Mouse (Mus musculus) CD4-positive helper T cell, adult 2 months (primary cell): Measurements from ENCODE around the gene Prkca.

ENCODE experiments used
- DNase-seq: peaks from one replicate; pipeline ENCODE4 v3.0.0-alpha.2; 2012; ENCODE audit warnings: low read depth, missing footprints, low spot score

The Prkca gene

DNA sequence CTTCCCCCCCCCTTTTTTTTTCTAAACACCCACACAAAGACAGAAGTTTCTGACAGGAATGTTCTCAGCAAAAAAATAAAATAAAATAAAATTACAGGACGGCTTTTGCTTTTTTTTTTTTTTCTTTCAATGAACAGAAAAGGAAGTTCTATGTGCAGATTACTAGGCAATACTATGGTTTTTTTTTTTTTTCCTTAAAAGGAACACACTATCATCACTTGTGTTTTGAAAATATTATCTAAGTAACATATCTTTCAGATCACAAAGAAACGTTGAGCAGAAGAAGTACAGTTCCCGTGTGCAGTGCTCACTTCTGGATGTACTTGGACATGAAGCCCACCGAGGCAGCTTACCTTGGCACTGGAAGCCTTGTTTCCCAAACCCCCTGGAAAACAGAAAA is 3.4 kb downstream of the Prkca start:
- DNase-seq = no peak

DNA sequence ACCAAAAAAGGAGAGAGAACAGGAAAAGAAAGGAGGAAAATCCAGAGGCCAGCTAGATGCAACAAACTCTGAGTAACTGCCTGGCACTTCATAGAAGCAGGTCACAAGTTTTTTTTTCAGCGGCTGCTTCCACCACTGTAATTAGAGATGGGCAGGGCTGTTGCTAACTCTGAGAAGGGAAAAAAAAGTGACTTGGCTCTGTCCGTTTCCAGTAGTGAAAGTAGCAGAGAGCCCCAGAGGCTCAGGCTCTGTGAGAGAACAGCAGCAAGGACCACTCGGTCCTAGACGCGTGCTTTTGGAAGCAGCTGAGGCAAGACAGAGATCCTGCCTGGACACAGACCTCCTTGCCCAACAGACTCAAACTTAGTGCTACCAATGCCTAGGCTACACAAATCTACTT is 7.3 kb downstream of the Prkca start:
- DNase-seq = no peak

DNA sequence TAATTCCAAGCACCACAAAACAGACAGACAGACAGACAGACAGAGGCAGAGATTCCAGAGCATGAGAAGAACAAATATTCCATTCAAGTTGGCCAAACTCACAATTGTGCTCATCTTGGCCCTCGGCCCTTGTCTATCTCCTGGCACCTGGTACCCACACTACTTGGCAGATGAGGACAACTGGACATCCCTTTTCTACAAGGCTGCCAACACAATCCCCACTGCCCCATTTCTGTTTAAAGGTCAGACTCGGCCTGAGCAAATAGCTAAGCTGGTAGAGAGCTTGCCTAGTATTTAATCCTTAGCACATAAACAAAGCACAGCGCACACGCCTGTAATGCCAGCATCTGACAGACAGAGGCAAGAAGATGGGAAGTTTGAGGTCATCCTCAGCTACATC is 8.2 kb downstream of the Prkca start:
- DNase-seq = no peak

DNA sequence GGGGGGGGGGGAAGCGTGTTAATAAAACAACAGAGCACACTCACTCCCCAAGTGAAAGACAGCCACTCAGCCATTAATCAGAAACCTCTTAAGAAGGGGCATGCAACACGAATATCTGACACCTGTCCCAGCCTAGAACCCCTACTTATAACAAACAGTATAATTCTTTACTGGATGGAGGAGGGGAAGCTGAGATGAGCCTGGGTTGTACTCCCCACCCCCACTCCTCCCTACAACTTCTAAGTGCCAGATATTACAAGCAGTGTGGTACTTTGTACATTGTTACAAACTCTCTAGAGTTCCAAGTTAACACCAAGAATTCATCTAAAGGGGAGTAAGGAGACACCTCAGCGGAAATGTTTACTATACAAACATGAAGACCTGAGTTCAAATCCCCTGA is 9.1 kb downstream of the Prkca start:
- no peak for DNase-seq

DNA sequence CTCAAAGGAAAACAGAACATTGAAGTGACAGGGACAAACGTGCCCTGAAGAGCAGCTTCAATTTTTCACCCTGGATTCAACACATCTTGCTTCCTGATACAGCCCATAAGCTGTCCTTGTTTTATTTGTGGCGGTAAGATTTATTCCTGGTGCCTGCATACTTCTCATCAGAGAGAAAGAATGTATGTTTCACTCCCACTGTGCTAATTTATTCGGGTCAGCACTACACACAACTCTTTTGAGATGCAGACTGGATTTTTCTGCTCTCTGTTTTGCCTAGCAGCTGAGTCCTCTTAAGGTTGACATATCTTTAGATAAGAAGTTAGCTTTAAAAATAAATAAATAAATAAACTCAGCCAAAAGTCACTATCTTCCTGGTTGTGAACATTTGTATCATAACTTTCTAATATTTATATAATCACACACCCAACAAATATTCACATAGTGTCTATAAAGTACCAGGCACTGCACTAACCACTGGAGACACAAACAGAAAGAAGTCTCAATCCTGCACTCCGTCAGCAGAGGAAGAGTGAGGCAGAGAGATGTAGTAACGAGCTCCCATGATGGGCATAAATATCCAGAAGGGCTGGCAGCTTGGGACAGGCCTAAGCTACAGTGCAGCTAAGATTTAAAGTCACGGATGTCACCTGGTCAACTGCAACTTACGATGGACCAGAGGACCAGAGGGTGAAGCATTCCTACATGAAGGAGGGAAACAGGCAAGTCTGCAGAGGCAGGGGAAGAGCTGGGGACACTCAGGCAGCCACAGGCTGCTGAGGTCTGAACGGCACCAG is 9.9 kb downstream of the Prkca start:
- DNase-seq = no peak

DNA sequence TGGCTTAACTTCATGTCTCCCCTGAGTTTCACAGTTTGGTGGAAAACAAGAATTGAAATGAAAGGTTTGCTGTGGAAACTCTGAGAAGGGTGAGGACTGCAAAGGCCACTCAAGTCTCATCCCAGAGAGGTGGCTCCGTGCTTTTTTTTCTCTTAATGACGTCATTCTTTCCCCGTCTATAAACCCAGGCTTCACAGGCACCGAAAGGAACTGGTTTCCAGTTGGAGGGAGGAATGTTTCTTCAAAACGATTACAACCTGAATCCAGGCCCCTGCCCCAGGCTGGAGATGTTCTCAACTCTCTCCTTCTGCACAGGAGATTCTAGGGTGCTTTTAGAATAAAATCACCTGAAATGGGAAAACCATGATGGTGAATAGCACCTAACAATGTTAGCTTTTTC is 10.7 kb downstream of the Prkca start:
- no peak for DNase-seq

DNA sequence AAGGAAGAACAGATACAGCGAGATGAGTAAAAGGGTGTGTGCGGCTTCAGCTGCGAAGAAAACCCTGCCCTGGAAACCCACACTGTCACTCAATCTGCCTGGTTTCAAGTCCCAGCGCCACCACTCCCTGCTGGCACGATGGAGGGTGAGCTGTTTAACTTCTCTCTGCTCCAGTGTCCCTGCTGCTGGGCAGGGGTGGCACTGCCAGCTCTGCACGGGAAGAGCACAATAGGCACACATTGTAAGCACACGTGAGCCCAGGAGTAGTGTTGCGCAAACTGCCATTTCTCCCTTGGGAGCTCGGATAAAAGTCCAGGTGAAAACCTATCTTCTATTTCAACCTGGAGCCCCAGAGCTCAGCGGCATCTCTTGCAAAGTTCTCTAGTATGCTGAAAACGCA is 12.9 kb downstream of the Prkca start:
- no peak for DNase-seq

DNA sequence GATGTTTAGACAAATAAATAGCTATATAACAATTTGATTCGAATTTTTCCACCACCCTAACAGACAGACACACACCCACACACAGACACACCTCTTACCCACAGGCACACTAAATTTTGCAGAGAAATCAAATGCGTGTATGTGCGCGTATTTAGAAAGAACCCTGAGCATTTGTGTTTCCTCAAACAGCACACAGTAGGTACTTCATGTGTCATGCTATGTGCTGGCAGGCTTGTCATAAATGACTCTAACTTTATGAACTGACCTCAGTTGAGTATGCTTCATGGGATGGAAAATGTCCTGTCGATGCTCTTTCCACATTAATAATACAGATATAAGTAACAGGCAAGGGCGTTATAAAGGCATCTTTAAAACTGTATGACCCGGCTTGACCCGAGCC is 17.8 kb downstream of the Prkca start:
- DNase-seq = no peak

DNA sequence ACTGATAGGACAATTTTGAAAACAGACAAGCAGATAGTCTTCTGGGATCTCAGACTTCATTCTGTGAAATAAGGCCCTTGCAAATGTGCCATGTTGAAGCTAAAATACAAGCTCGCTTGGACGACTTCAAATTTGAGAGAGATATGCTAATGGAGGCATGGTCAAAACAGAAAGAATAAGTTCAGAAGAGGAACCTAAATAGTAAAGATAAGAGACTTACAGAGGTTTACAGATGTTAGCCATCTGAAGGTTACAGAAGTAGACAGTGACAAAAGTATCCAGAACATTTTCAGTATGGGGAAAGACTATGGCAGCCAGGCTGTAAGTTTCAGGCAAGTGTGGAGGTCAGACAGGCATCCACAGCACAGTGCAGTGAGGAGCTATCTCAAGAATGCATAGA is 21.6 kb downstream of the Prkca start:
- no peak for DNase-seq

DNA sequence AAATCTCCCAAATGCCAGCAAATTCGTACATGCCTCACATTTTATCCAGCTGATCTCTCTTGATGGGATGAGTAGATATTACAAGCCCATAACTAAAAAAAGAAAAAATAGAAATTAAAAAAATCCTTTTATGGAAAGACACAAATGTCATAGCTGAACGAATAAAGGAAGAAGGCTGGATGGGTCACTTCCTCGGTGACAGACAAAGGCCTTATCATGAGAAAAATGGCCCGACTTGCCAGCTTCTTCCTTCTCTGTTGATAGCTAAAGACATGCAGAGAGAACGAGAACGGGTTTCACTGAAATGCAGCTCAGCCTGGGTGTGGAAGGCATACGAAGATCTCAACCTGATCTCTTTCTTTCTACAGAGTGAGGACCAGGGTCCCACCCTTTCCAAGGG is 23.2 kb downstream of the Prkca start:
- no peak for DNase-seq

DNA sequence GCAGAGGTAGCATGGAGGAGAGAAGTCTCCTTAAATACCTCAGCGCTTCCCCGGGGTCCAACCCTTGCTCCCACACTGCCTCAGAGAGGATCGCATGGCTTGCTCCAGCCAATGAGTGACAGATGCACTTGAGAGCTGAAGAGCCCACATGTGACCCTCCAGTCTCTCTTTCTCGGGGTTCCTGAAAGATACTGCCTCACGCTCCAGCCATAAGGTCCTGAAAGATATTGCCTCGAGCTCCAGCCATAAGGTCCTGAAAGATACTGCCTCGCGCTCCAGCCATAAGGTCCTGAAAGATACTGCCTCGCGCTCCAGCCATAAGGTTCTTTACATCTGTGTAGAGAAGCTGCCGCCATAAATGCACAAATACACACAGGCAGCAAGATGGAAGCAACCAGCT is 24.6 kb downstream of the Prkca start:
- no peak for DNase-seq

DNA sequence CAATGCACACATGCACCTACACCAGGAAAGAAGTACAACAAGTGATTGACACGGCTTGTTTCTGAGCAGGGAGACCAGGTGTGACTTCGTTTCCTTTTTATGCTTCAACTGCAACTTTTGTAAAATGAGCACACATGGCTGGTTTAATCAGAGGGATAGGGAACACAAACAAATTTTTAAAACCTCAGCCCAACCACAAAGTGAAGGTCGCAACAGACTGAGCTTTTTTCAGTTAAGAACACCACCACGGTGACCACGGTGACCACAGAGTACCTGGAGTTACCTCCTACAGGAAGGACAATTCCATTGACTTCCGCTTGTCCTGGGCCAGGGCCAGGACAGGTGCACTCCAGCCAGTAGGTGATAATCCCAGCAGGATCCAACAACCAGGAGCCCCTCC is 25.9 kb downstream of the Prkca start:
- no peak for DNase-seq

DNA sequence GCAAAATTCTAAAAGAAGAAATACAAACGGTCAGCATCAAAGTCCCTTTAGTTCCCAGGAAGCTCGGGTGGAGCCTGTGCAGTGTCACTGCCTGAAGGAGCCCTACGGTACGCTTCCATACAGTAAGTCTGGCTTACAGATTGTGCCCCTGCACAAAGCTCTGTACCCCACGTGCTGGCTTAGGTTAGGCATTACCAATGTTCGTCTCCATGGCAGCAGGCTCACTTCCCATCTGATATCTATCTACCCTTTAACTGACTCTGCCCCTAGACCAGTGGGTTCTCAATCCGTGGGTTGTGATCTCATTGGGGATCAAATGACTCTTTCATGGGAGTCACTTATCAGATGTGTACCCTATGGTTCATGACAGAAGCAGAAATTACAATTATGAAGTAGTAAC is 28.0 kb downstream of the Prkca start:
- DNase-seq = no peak

DNA sequence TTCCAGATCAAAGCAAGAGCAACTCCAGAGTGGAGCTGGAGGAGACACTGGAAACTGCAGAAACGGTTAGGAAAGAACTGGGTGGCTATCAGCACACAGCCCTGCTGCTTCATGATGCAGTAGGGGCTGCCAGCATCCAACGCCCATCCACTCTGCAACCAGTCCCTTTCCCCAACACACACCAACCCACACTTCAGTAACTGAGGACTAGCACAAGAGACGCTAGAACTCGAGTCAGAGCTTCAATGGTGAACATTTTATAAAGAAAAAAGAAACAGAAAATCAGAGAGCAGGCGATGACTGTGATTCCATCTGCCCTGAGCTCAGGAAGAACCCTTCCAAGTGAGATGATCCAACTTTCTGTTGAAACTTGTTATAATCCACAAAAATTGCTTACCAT is 31.2 kb downstream of the Prkca start:
- DNase-seq = no peak

DNA sequence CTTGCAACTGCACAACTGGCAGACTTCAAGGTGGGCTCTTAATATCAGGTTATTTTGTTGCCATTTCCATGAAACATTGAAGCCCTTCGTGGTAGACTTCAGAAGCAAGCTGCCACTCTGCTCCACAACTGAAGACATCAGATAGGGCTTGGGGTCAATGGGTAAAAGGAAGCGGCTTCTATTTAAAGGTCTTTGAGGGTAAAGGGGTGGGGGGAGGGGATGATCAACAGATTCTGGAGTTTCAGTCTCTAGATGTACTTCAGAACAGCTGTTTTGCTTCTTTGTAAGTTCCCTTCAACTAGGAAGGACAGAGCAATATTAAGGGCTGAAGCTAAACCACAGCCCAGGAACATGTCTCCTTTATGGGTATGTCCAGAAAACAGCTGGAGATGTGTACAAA is 31.8 kb downstream of the Prkca start:
- no peak for DNase-seq

DNA sequence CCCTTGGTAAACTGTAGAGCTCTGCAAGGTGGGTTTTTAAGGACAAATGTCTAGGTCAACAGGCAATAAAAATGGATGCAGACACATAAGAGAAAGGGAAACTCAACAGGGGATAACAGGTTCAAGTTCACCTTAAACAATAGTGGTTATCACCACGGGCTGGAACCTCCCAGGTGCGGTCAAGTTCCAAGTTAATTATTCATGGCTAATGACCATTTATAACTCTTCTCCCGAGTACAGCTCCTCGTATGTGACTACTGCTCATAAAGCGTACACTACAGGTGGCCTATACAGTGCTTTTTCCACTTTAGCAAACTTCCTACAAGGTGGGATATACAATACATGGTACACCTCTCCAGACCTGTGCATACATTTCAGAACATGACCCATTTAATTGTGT is 33.9 kb downstream of the Prkca start:
- DNase-seq = no peak

DNA sequence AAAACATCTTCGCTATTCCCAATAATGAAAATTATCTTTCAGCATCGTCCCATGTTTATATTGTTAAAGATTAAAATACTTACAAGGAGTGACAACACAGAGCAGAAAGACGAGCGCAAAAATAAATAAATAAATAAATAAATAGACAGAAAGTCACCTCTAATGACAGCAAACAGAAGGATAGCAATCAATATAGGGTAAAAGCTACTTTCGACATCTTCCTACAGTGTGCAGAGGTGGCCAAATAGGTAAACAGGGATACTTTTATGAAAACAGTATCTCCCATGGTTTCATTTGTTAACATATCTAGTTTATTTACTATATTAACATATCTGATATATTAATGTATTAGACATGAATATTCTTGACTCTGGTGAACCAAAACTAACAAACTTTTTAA is 35.5 kb downstream of the Prkca start:
- DNase-seq = no peak

DNA sequence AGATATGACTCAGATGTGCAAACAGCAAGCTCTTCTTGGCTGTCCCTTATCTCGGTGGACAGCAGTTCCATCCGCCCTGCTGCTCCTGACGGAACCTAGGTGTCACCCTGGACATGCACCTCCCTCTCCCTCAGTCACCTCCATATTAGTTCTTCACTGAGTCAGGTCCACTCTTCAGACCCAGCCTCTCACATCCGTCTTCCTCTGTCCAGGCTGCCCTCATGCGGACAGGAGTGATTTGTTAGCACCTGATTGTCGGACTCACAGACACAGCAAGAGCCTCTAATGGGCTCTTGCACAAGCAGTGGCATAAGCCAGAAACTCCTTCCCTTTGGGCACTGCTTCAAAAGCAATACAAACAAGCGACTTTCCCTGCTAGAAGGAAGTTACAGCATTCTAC is 36.5 kb downstream of the Prkca start:
- no peak for DNase-seq

DNA sequence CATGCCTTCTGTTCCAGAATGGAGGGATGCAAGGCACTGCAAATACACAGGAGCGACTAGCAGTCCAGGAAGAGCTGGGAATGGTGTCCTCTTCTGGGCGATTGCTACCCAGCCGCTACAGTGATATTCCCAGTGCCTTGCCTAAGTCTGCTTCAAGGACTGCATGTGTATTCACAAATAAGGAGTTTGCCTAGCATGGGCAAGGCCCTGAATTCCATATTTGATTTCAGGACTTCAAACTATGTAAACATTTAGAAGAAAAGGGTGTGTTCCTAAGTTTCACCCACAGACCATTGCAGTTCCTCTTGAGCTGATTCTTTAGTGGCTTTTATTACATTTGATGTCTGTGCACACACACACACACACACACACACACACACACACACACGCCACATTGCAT is 39.9 kb downstream of the Prkca start:
- no peak for DNase-seq

DNA sequence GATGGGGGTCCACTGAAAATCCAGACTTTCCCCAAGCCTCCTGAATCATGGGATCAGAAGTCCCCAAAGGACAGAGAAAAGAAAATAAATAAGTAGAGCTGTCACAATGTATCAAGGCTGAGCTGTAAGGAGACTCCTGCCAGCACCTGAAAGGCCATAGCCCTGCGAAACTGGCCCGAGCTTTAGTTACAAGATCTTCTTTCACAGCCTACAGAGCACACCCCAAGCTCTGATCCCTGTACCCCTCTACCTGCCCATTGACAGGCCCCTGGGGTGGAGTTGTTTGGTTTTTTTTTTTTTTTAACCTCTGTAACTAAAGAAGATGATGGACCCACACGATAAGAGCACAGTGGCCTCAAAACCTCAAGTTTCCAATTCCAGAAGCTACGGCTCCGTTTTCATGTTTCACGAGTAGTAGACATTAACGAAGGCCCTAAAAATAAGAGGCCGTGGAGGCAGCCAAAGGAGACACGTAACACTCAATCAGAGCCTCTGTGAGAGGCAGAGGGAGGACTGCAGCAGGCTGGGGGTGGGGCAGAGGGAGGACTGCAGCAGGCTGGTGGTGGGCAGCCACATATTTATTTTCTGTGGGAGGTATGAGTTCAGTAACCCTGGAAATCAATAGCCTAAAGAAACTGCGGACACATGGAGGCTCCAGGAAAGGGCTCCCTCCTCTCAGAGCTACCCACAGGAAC is 41.8 kb downstream of the Prkca start:
- no peak for DNase-seq

DNA sequence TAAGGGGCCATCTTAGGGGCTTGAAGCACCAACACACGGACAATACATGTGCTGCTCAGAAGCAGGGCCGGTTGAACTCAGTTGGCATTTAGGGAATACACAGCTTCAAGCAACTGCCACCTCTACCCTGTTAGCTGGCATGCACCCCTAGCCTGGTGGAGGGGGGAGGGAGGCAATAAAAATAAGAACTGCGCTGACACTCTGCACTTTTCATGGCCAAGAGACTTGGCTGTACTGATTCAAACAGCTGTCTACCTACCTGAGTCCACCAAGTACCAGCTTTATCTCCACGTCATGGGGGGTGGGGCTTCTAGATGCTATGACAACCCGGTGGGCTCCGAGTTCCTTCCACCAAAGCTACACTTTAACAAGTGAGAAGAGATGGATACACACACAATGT is 42.7 kb downstream of the Prkca start:
- DNase-seq = no peak

DNA sequence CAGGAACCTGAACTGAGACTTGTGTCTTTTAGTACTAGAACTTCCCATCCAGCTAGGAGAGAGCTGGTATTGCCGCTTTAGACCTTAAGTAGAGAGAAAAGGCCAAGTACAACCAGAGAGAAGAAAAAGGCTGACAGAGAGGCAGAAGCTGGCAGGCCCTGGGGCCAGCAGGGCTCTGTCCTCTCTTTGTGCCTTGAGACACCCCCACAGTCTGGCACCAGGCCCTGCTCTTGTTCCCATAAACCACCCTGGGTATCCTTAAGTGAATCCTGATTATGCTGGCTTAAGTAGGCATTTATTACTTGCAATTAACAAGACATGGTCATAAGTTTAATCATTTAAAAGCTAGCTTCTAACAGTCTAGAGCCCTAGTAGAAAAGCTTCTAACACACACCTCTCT is 43.3 kb downstream of the Prkca start:
- no peak for DNase-seq

DNA sequence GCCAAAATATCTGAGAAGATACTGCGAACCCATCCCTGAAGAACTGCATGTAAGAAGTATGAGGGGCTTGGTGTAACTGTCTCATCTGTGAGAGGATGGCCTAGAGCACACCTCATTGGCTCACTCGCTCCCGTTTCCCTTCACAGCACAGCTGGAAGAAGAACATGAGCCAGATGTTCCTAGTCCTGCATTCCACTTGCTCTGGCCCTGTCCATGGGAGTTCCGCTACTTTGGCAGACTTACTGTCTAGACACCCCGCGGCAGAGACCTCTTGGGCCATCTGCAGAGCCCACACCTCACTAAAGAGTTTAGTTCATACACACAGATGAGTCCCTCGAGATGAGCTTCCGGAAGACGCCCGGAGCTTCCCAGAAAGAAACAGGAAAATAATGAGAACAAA is 43.8 kb downstream of the Prkca start:
- no peak for DNase-seq

DNA sequence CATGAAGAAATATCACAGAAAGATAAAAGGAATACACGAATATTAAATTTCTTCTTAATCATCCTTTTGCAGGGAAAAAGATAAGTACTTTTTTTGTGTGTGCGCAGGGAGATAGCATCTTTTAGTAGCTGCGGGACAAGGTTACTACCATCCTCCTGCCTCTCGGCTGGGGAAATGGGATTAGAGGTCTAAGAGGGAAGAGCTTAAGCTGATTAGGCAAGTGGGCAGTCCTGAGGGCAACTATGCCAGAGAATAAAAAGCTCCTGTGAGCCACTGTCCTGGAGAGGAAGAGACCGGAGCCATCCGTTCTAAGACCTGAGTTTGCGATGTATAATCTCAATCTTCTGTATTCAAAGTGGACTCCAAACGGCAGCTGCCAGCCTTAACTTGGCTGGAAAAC is 45.8 kb downstream of the Prkca start:
- no peak for DNase-seq
